Mouse (Mus musculus): ENCODE measurements around the gene Serpinc1. TPM values are rescaled to one million over a fixed set of nuclear protein-coding genes. Genes with fewer than 3 reads are reported as not detected.

The Serpinc1 gene
- polyA plus RNA-seq, 1 experiment from 2014 or later: 3.5 TPM

GRCm38 (mm10) chr1:161032345-161032744 lies 54.0 kb downstream of the Serpinc1 start:
- no peaks in the 10 kb centered on the region for H3K27me3 ChIP-seq (replicated peaks; ENCODE audit: control insufficient read depth, insufficient read depth, low read length)
- H3K9ac ChIP-seq (replicated peaks; ENCODE audit: low read depth, low read length): no peak overlapping the region
- no peak overlapping the region for H3K4me3 ChIP-seq (replicated peaks; ENCODE audit: low read length)
- no peaks in the 10 kb centered on the region for H3K9me3 ChIP-seq (ENCODE audit: control insufficient read depth, low read length)
- H3K4me1 ChIP-seq (replicated peaks; ENCODE audit: control insufficient read depth, insufficient read depth, low read length): peaks cover 20% of the 10 kb centered on the region
- WGBS: 96% methylated on average over 7 of the region's 7 CpGs
- H3K27ac ChIP-seq (ENCODE audit: low read length): no peak overlapping the region
- peaks cover 20% of the 10 kb centered on the region for H3K36me3 ChIP-seq (ENCODE audit: control insufficient read depth, insufficient read depth)
- ATAC-seq: no peak
- H3K4me2 ChIP-seq (ENCODE audit: low read length): no peak overlapping the region

GRCm38 (mm10) chr1:161033856-161034434 lies 55.6 kb downstream of the Serpinc1 start:
- Histone ChIP-seq H3K4me2 (ENCODE audit: low read length) (peak overlapping the region; percentile 68), H3K9ac (replicated peaks; ENCODE audit: low read depth, low read length) (peak overlapping the region; percentile 88), H3K4me1 (replicated peaks; ENCODE audit: control insufficient read depth, insufficient read depth, low read length) (peaks cover 25% of the 10 kb centered on the region), H3K27me3 (replicated peaks; ENCODE audit: control insufficient read depth, insufficient read depth, low read length) (no peaks in the 10 kb centered on the region), H3K27ac (ENCODE audit: low read length) (peak overlapping the region; percentile 90), H3K9me3 (ENCODE audit: control insufficient read depth, low read length) (no peaks in the 10 kb centered on the region), H3K36me3 (ENCODE audit: control insufficient read depth, insufficient read depth) (peaks cover 30% of the 10 kb centered on the region), H3K4me3 (replicated peaks; ENCODE audit: low read length) (peak overlapping the region; percentile 86)
- WGBS: 1% methylated on average over 21 of the region's 21 CpGs
- no peak for ATAC-seq

DNA sequence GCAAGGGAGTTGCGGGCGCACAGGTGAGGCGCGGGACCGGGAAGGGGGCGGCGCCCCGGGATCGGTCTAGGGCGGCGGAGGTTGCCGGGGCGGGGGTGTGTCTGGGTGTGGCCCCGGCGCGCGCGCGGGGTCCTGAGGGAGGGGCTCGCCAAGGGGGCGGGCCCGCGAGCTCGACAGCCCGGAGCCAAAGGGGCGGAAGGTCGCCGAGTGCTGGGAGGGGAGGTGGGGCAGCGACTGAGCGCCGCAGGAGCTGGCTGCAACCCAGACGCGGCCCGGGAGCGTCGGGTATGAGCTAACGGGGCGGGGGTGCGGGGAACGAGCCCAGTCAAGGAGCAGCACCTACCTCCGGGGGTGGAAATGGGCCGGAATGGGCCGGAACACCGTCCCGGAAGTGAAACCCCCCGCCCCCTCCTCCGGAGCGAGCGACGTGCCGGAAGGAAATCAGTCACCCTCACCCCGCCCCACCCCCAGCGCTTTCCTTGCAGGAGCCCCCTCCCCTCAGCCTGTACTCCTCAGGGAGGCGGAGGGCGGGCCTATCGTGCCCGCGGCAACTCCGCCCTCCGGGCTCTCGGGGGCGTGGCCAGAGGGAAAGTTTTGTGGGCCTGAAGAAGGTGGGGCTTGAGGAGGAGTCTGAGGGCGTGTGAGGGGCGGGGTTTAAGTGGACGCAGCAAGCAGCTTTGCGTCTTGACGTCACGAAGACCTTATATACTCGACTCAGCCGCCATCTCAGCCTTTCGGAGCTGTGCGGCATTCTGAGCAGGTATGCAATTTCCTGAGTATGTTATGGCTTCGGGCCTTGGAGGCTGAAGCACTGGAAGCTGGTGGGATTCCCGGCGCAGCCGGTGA lies 56.3 kb downstream of the Serpinc1 start, which contains the start of gene Zbtb37:
TSS of gene Zbtb37 (minus strand) at position 415 of the 846 bp plus-strand sequence.
- Histone ChIP-seq H3K9ac (replicated peaks; ENCODE audit: low read depth, low read length) (peak within 1 kb of the TSS; percentile 91), H3K4me2 (ENCODE audit: low read length) (peak within 1 kb of the TSS; percentile 95), H3K36me3 (ENCODE audit: control insufficient read depth, insufficient read depth) (peaks cover 29% of the 10 kb centered on the region), H3K27ac (ENCODE audit: low read length) (peak within 1 kb of the TSS; percentile 94), H3K4me3 (replicated peaks; ENCODE audit: low read length) (peak within 1 kb of the TSS; percentile 86), H3K27me3 (replicated peaks; ENCODE audit: control insufficient read depth, insufficient read depth, low read length) (no peaks in the 10 kb centered on the region), H3K9me3 (ENCODE audit: control insufficient read depth, low read length) (no peaks in the 10 kb centered on the region), H3K4me1 (replicated peaks; ENCODE audit: control insufficient read depth, insufficient read depth, low read length) (peaks cover 25% of the 10 kb centered on the region)
- peak; percentile 92 for ATAC-seq
- under 1% methylated on average over 65 of the region's 76 CpGs for WGBS

- Histone ChIP-seq H3K27ac (ENCODE audit: low read length) (peak overlapping the region; percentile 94), H3K36me3 (ENCODE audit: control insufficient read depth, insufficient read depth) (peaks cover 25% of the 10 kb centered on the region), H3K4me3 (replicated peaks; ENCODE audit: low read length) (peak overlapping the region; percentile 86), H3K9ac (replicated peaks; ENCODE audit: low read depth, low read length) (peak overlapping the region; percentile 91), H3K4me1 (replicated peaks; ENCODE audit: control insufficient read depth, insufficient read depth, low read length) (peaks cover 25% of the 10 kb centered on the region), H3K9me3 (ENCODE audit: control insufficient read depth, low read length) (no peaks in the 10 kb centered on the region), H3K27me3 (replicated peaks; ENCODE audit: control insufficient read depth, insufficient read depth, low read length) (no peaks in the 10 kb centered on the region), H3K4me2 (ENCODE audit: low read length) (peak overlapping the region; percentile 95)
- peak; percentile 29 for ATAC-seq
- WGBS: under 1% methylated on average over 14 of the region's 14 CpGs
Observed at GRCm38 (mm10) chr1:161035281-161035785, 56.9 kb downstream of the Serpinc1 start.

- Histone ChIP-seq H3K9me3 (ENCODE audit: control insufficient read depth, low read length) (no peaks in the 10 kb centered on the region), H3K4me1 (replicated peaks; ENCODE audit: control insufficient read depth, insufficient read depth, low read length) (peaks cover 25% of the 10 kb centered on the region), H3K4me2 (ENCODE audit: low read length) (peak overlapping the region; percentile 95), H3K27ac (ENCODE audit: low read length) (peak overlapping the region; percentile 94), H3K9ac (replicated peaks; ENCODE audit: low read depth, low read length) (peak overlapping the region; percentile 91), H3K27me3 (replicated peaks; ENCODE audit: control insufficient read depth, insufficient read depth, low read length) (no peaks in the 10 kb centered on the region), H3K4me3 (replicated peaks; ENCODE audit: low read length) (peak overlapping the region; percentile 86), H3K36me3 (ENCODE audit: control insufficient read depth, insufficient read depth) (peaks cover 24% of the 10 kb centered on the region)
- whole genome bisulfite sequencing: 0% methylated on average over 6 of the region's 6 CpGs
- no peak for ATAC-seq
Observed at GRCm38 (mm10) chr1:161035786-161036404, 57.5 kb downstream of the Serpinc1 start.

GRCm38 (mm10) chr1:161036411-161036841 lies 58.0 kb downstream of the Serpinc1 start:
- Histone ChIP-seq H3K4me3 (replicated peaks; ENCODE audit: low read length) (peak overlapping the region; percentile 86), H3K9ac (replicated peaks; ENCODE audit: low read depth, low read length) (peak overlapping the region; percentile 91), H3K4me1 (replicated peaks; ENCODE audit: control insufficient read depth, insufficient read depth, low read length) (peaks cover 24% of the 10 kb centered on the region), H3K36me3 (ENCODE audit: control insufficient read depth, insufficient read depth) (peaks cover 22% of the 10 kb centered on the region), H3K27ac (ENCODE audit: low read length) (peak overlapping the region; percentile 94), H3K9me3 (ENCODE audit: control insufficient read depth, low read length) (no peaks in the 10 kb centered on the region), H3K27me3 (replicated peaks; ENCODE audit: control insufficient read depth, insufficient read depth, low read length) (no peaks in the 10 kb centered on the region), H3K4me2 (ENCODE audit: low read length) (peak overlapping the region; percentile 95)
- ATAC-seq: no peak
- WGBS: 0% methylated on average over 5 of the region's 5 CpGs

GRCm38 (mm10) chr1:161037026-161037425 lies 58.6 kb downstream of the Serpinc1 start:
- ATAC-seq: no peak
- H3K9me3 ChIP-seq (ENCODE audit: control insufficient read depth, low read length): no peaks in the 10 kb centered on the region
- peak overlapping the region; percentile 86 for H3K4me3 ChIP-seq (replicated peaks; ENCODE audit: low read length)
- H3K36me3 ChIP-seq (ENCODE audit: control insufficient read depth, insufficient read depth): peaks cover 20% of the 10 kb centered on the region
- WGBS: 4% methylated on average over 1 of the region's 1 CpGs
- no peak overlapping the region for H3K27ac ChIP-seq (ENCODE audit: low read length)
- no peaks in the 10 kb centered on the region for H3K27me3 ChIP-seq (replicated peaks; ENCODE audit: control insufficient read depth, insufficient read depth, low read length)
- peak overlapping the region; percentile 95 for H3K4me2 ChIP-seq (ENCODE audit: low read length)
- H3K4me1 ChIP-seq (replicated peaks; ENCODE audit: control insufficient read depth, insufficient read depth, low read length): peaks cover 23% of the 10 kb centered on the region
- H3K9ac ChIP-seq (replicated peaks; ENCODE audit: low read depth, low read length): peak overlapping the region; percentile 91

GRCm38 (mm10) chr1:161037599-161037998 lies 59.2 kb downstream of the Serpinc1 start:
- H3K9me3 ChIP-seq (ENCODE audit: control insufficient read depth, low read length): no peaks in the 10 kb centered on the region
- H3K9ac ChIP-seq (replicated peaks; ENCODE audit: low read depth, low read length): peak overlapping the region; percentile 14; the same call in 1 of the 2 replicates
- peaks cover 23% of the 10 kb centered on the region for H3K4me1 ChIP-seq (replicated peaks; ENCODE audit: control insufficient read depth, insufficient read depth, low read length)
- peaks cover 17% of the 10 kb centered on the region for H3K36me3 ChIP-seq (ENCODE audit: control insufficient read depth, insufficient read depth)
- peak overlapping the region; percentile 6 for H3K4me3 ChIP-seq (replicated peaks; ENCODE audit: low read length)
- WGBS: 30% methylated on average over 3 of the region's 3 CpGs
- no peak for ATAC-seq
- no peak overlapping the region for H3K27ac ChIP-seq (ENCODE audit: low read length)
- H3K27me3 ChIP-seq (replicated peaks; ENCODE audit: control insufficient read depth, insufficient read depth, low read length): no peaks in the 10 kb centered on the region
- H3K4me2 ChIP-seq (ENCODE audit: low read length): peak overlapping the region; percentile 47

- no peak overlapping the region for H3K4me3 ChIP-seq (replicated peaks; ENCODE audit: low read length)
- no peak overlapping the region for H3K27ac ChIP-seq (ENCODE audit: low read length)
- H3K9ac ChIP-seq (replicated peaks; ENCODE audit: low read depth, low read length): no peak overlapping the region
- ATAC-seq: no peak
- H3K36me3 ChIP-seq (ENCODE audit: control insufficient read depth, insufficient read depth): peaks cover 17% of the 10 kb centered on the region
- H3K9me3 ChIP-seq (ENCODE audit: control insufficient read depth, low read length): no peaks in the 10 kb centered on the region
- H3K4me1 ChIP-seq (replicated peaks; ENCODE audit: control insufficient read depth, insufficient read depth, low read length): peaks cover 23% of the 10 kb centered on the region
- 34% methylated on average over 3 of the region's 3 CpGs for WGBS
- H3K27me3 ChIP-seq (replicated peaks; ENCODE audit: control insufficient read depth, insufficient read depth, low read length): no peaks in the 10 kb centered on the region
- H3K4me2 ChIP-seq (ENCODE audit: low read length): peak overlapping the region; percentile 37
Observed at GRCm38 (mm10) chr1:161038004-161038403, 59.6 kb downstream of the Serpinc1 start.
